Mouse (Mus musculus) R1 (cell line): ENCODE data around the gene Mlec.
A peak's percentile ranks its signal among the peaks of the same experiment; 100 is the strongest.
"Not testable (repeated sequence)": the region's sequence is repeated elsewhere in the genome, so short reads cannot be mapped to it uniquely, and the experiment has no call there.

Experiments used
- DNase-seq: peaks from one replicate; pipeline ENCODE4 v3.0.0-alpha.2; 2018; ENCODE audit warnings: low read depth, low spot score

Mlec gene

DNA sequence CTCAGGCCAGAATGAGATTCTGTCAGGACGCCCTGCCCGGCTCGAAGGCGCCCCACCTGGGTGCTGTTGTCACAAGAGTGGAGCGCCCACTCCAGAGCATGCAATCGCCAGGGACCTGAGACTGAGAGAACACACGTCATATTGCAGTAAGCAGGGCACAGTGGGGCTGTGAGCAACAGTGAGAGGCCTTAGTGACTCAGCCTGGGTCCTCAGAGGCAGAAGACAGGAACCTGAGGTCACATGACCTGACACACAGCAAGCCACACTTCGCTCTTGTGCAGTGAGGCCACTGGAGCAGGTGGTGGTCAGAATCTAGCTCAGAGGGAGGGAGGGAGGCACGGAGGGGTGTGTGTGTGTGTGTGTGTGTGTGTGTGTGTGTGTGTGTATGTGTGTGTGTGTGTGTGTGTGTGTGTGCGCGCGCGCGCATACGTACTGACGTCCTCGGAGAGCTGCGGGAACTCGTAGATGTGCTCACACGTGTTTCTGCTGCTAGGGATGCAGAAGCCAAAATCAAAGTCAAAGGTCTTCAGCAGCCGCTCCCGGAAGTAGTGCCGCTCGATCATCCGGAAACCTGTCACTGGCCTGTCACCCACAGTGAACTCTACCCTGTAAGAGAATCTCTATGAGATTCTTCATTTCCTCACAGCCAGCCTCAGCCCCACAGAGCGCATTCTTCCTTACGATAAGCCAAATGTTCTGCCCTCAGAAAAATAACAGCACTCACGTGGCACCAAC lies 31.2 kb downstream of the Mlec start:
- no peak for DNase-seq

GRCm38 (mm10) chr5:115125211-115125871 lies 32.6 kb downstream of the Mlec start:
- DNase-seq, result peak; percentile 75

DNA sequence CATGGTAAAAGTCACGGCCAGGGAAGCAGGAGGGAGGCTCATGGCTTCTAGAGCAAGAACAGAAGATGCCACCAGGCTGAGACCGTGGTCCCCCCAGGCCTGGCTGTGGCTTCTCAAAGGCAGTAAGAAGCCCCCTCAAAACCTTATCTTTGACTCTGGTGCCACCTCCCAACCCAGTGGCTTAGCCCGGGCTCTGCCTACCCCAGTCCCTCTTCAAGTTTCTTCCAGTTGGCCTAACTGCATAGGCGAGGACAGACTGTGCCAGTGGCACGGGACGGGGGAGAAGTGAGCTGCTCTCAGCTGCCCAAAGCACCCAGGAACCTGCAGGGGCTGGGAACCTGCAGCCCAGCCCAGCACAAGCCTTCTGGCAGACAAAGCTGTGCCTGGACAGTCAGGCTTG lies 33.3 kb downstream of the Mlec start:
- DNase-seq, result no peak

GRCm38 (mm10) chr5:115120978-115121377 lies 37.0 kb downstream of the Mlec start:
- DNase-seq, result no peak

DNA sequence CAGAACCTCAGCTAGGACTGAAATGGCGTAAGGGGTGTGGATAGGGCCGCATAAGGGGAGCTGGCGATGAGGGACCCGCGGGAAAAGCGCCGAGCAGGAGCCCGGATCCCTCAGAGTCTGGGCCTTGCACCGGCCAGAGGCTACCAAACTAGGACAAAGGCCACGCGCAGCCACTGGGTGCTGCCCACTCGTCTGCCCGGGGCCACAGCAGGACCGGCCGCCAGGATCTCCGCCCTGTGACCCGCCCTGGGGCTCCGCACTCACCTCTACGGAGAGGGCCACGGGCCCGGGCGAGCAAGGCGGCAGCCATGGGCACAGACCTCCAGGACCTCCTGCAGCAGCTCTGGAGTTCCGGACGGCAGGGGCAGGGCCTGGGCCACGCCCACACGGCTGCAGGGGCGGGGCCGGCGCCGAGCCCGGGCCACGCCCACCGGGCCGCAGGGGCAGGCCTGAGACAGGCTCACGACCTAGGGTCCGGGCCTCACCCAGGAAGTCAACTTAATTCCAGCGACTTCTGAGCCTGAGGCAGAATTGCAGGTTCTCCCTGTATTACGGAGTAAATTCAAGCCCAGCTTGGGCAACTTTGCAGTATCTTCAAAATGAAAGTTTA lies 38.9 kb downstream of the Mlec start, which contains the start of gene Acads:
TSS of gene Acads (minus strand) at position 386 of the 610 bp plus-strand sequence.
- DNase-seq, result peak; percentile 90

DNA sequence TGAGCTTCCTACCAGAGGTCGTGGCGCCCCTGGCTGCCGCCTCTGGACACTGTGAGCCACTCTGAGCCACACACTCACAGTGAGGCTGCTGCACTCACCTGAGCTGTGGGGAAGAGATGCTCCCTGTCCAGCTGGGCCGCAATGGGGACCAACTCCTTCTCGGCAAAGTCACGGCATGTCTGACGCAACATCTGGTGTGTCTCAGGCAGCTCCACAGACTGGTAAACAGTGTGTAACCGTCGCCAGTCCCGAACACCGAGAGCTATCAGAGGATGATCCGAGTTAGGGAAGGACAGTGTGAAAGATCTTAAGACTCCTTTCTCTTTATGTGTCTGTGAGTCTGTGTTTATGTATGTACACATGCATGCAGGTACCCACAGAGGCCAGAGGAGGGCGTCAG lies 40.5 kb downstream of the Mlec start:
- no peak for DNase-seq

DNA sequence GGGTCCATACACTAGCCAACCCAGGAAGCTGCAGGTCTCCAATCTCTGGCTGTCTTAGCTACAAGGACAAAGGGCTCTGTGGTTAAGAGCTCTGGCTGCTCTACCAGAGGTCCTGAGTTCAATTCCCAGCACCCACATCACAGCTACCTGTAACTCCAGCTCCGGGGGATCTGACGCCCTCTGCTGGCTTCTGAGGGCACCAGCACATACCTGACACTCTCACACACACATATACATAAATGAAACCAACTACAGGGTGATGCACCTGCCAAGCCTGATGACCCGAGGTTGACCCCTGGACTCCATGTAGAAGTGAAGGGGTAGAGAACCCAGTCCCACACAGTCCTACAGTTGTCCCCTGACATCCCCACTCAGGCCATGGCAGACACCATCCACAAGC lies 41.6 kb downstream of the Mlec start:
- DNase-seq, result peak; percentile 76

DNA sequence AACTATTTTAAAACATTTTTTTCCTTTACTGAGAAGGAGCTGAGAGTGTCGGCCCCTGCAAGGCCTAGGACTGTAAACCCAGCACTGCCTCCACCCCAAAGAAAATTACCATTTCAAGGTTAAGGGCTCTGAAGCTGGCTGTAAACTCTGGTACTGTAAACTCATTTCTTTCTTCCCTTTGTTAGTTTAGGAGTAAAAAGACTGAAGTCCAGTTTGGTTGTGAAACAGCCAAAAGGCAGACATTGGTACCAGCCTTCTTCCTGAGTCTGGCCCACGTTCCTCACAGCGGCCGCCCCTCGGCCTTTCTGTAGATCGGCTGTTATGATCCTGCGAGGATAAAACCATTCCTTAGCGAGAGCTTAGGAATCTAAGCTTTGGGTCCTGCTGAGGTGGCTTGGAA lies 43.5 kb downstream of the Mlec start:
- DNase-seq, result no peak

DNA sequence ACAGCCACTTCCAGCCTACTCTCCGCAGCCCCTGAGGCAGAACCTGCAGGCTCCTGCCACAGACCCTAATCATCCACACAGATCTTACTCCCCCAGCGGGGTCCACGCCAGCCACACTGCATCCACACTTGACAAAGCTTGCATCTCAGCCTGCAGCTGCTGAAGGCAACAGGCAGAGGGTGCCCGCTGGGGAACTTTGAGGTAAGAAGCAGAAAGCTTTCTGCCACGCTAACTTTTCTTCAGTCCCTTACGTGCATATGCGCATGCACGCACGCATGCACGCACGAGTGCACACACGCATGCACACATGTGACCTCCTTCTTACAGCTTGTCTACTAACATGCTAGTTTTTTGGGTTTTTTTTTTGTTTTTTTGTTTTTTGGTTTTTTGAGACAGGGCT lies 44.7 kb downstream of the Mlec start:
- DNase-seq, result peak; percentile 54

DNA sequence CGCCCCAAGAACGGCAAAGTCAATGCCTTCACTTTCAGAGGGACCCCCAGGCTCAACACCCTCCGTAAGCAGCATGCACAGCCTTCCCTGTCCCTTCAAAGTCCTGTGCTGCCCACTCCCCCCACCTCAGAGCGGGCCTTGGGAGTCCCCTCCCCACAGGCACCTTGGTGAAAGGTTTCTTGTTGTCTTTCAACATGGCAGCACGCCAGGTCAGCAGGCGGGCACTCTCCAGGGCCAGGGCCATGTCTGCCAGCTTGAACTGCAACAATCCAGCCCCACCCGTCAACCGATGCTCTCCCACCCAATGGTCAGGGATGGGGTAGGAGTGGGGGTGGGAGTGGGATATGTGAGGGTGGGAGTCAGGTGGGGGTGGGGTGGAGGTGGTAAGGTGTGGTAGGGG lies 46.8 kb downstream of the Mlec start:
- DNase-seq, result no peak

DNA sequence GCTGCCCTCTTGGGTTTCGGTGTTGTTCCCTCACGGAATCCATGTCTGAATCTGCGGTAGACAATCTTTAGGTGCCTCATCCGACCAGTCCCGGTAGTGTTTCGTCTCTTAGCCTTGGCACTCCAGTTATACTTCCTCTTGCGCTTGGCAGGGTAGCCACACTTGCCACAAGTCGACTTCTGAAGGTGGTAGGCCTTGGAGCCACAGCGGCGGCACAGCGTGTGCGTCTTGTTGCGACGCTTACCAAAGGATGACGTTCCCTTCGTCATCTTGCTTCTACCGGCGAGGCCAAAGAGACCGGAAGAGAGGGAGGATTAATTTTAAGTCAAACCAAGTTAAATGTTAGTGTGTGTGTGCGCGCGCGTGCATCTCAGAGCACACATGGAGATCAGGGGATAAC lies 54.7 kb downstream of the Mlec start:
- not testable (repeated sequence) for DNase-seq

GRCm38 (mm10) chr5:115102231-115102630 lies 55.7 kb downstream of the Mlec start:
- no peak for DNase-seq

GRCm38 (mm10) chr5:115100473-115100872 lies 57.5 kb downstream of the Mlec start:
- no peak for DNase-seq

DNA sequence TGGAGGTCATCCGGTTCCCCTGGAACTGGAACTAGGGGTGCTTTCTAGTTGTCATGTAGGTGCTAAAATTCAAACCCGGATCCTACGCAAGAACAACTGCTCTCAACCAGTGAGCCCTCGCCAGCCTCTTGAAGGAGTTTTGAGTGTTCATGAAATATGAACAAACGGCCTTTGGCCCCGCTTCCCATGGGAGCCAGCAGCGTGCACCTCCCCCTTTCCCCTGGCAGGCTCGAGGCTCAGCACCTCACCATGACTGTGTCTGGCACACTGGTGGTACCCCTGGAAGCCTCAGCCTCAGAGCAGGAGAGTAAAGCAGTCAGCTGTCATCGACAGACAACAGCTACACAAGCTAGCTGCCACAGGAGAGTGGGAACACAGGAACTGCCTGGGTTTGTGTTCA lies 58.0 kb downstream of the Mlec start:
- no peak for DNase-seq

GRCm38 (mm10) chr5:115099530-115099929 lies 58.4 kb downstream of the Mlec start:
- no peak for DNase-seq

DNA sequence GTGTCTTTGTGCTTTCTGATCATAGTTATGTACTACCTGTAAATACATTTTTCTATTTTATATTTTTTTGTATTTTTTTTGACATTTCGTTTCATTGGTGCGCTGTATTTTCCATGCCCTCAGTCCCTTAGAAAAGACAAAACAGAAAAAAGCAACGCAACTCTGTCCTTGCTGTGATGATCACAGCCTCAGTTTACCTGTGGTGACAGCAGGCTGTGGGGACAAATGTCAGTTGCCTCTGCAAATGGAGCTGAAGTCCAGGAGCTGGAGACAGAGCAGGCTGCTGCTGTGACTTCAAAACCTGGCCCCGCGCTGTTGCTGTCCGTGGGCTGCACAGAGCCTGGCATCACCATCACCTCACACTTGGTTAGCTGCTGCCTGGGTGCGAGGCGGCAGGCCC lies 59.8 kb downstream of the Mlec start, which contains the start of gene Gm10401:
TSS of gene Gm10401 (minus strand) at position 101 of the 400 bp plus-strand sequence.
- DNase-seq, result no peak
